Mouse (Mus musculus) neural tube, embryonic 15.5 days (tissue): ENCODE measurements around the gene Atg4d. TPM values are rescaled to one million over a fixed set of nuclear protein-coding genes. Genes with fewer than 3 reads are reported as not detected.

Experiments used
- ATAC-seq: fragments of 200-750 bp; cut with Nextera tagmentation; 2 replicates; pipeline ENCODE4 v1.8.0; 2017; ENCODE audit warnings: mild to moderate bottlenecking, moderate TSS enrichment, moderate library complexity; ENCODE audit not compliant: low FRiP score
- H3K27ac ChIP-seq: fragments of 300-500 bp; sonication (generic); replicated peaks from 2 replicates; pipeline ENCODE4 v1.5.1; 2015; ENCODE audit warnings: mild to moderate bottlenecking, inconsistent platforms
- H3K27me3 ChIP-seq: fragments of 300-500 bp; sonication (generic); replicated peaks from 2 replicates; pipeline ENCODE4 v1.6.1; 2015; ENCODE audit warnings: inconsistent platforms
- H3K36me3 ChIP-seq: fragments of 300-500 bp; sonication (generic); 2 replicates; pipeline ENCODE4 v1.6.1; 2015; ENCODE audit warnings: inconsistent platforms
- H3K4me1 ChIP-seq: fragments of 300-500 bp; sonication (generic); 2 replicates; pipeline ENCODE4 v1.6.1; 2015; ENCODE audit warnings: inconsistent platforms
- H3K4me2 ChIP-seq: fragments of 300-500 bp; sonication (generic); 2 replicates; pipeline ENCODE4 v1.6.1; 2015; ENCODE audit warnings: inconsistent platforms, mild to moderate bottlenecking, moderate library complexity
- H3K4me3 ChIP-seq: fragments of 300-500 bp; sonication (generic); replicated peaks from 2 replicates; pipeline ENCODE4 v1.5.1; 2015; ENCODE audit warnings: mild to moderate bottlenecking, inconsistent platforms
- H3K9ac ChIP-seq: fragments of 300-500 bp; sonication (generic); replicated peaks from 2 replicates; pipeline ENCODE4 v1.6.1; 2015; ENCODE audit warnings: mild to moderate bottlenecking, inconsistent platforms
- H3K9me3 ChIP-seq: fragments of 300-500 bp; sonication (generic); replicated peaks from 2 replicates; pipeline ENCODE4 v1.6.1; 2016; ENCODE audit warnings: inconsistent platforms
- WGBS: fragments of 180-500 bp; shearing (Covaris S2); methylation state at CpG from one replicate; pipeline ENCODE4 v1.1.7; 2015; ENCODE audit warnings: mixed read lengths; 5-methylcytosine and 5-hydroxymethylcytosine counted together
- polyA plus RNA-seq: library from polyadenylated mRNA; unstranded; fragments of >200 nt; fragmentation: Nextera tagmentation; extraction: Ambion mirVana; gene quantifications from 2 replicates; pipeline ENCODE4 v1.2.1, GENCODE M21; 2015

Gene Atg4d
- polyA plus RNA-seq, 1 experiment from 2014 or later: 52.4 TPM

GRCm38 (mm10) chr9:21231551-21231950 lies 33.5 kb upstream of the Atg4d start:
- no peak for ATAC-seq
- Histone ChIP-seq H3K9ac (no peak overlapping the region), H3K4me1 (peaks cover 31% of the 10 kb centered on the region), H3K27me3 (no peaks in the 10 kb centered on the region), H3K4me2 (no peak overlapping the region), H3K9me3 (no peaks in the 10 kb centered on the region), H3K36me3 (peaks cover 37% of the 10 kb centered on the region), H3K4me3 (no peak overlapping the region), H3K27ac (no peak overlapping the region)
- 54% methylated on average over 23 of the region's 23 CpGs for WGBS

GRCm38 (mm10) chr9:21232867-21233266 lies 32.2 kb upstream of the Atg4d start:
- no peak overlapping the region for H3K27ac ChIP-seq
- H3K4me1 ChIP-seq: peaks cover 33% of the 10 kb centered on the region
- no peaks in the 10 kb centered on the region for H3K9me3 ChIP-seq
- H3K4me2 ChIP-seq: no peak overlapping the region
- H3K36me3 ChIP-seq: peaks cover 37% of the 10 kb centered on the region
- ATAC-seq: no peak
- no peak overlapping the region for H3K4me3 ChIP-seq
- no peak overlapping the region for H3K9ac ChIP-seq
- 93% methylated on average over 5 of the region's 5 CpGs for WGBS
- H3K27me3 ChIP-seq: no peaks in the 10 kb centered on the region

GRCm38 (mm10) chr9:21233366-21233765 lies 31.7 kb upstream of the Atg4d start:
- Histone ChIP-seq H3K36me3 (peaks cover 37% of the 10 kb centered on the region), H3K27ac (no peak overlapping the region), H3K27me3 (no peaks in the 10 kb centered on the region), H3K4me2 (no peak overlapping the region), H3K4me3 (no peak overlapping the region), H3K4me1 (peaks cover 33% of the 10 kb centered on the region), H3K9ac (no peak overlapping the region), H3K9me3 (no peaks in the 10 kb centered on the region)
- WGBS: 84% methylated on average over 29 of the region's 29 CpGs
- ATAC-seq: no peak

GRCm38 (mm10) chr9:21233805-21234204 lies 31.3 kb upstream of the Atg4d start:
- Histone ChIP-seq H3K9me3 (no peaks in the 10 kb centered on the region), H3K4me1 (peaks cover 33% of the 10 kb centered on the region), H3K4me2 (no peak overlapping the region), H3K4me3 (no peak overlapping the region), H3K9ac (no peak overlapping the region), H3K27me3 (no peaks in the 10 kb centered on the region), H3K27ac (no peak overlapping the region), H3K36me3 (peaks cover 37% of the 10 kb centered on the region)
- ATAC-seq: no peak
- 83% methylated on average over 28 of the region's 28 CpGs for WGBS

GRCm38 (mm10) chr9:21235341-21235740 lies 29.8 kb upstream of the Atg4d start:
- H3K27ac ChIP-seq: no peak overlapping the region
- peaks cover 40% of the 10 kb centered on the region for H3K4me1 ChIP-seq
- peaks cover 23% of the 10 kb centered on the region for H3K36me3 ChIP-seq
- no peaks in the 10 kb centered on the region for H3K27me3 ChIP-seq
- no peak overlapping the region for H3K4me3 ChIP-seq
- 88% methylated on average over 4 of the region's 4 CpGs for WGBS
- no peak overlapping the region for H3K9ac ChIP-seq
- H3K9me3 ChIP-seq: no peaks in the 10 kb centered on the region
- no peak overlapping the region for H3K4me2 ChIP-seq
- no peak for ATAC-seq

GRCm38 (mm10) chr9:21236991-21237367 lies 28.1 kb upstream of the Atg4d start:
- Histone ChIP-seq H3K4me3 (peak overlapping the region; percentile 89), H3K9ac (peak overlapping the region; percentile 92; the same call in 1 of the 2 replicates), H3K27ac (peak overlapping the region; percentile 93), H3K4me1 (peaks cover 47% of the 10 kb centered on the region), H3K4me2 (peak overlapping the region; percentile 64), H3K27me3 (peaks cover under 1% of the 10 kb centered on the region; the same call in 1 of the 2 replicates), H3K9me3 (no peaks in the 10 kb centered on the region), H3K36me3 (peaks cover 19% of the 10 kb centered on the region)
- whole genome bisulfite sequencing: 76% methylated on average over 25 of the region's 25 CpGs
- ATAC-seq: no peak

- H3K27ac ChIP-seq: peak overlapping the region; percentile 93
- peak overlapping the region; percentile 92 for H3K9ac ChIP-seq
- no peaks in the 10 kb centered on the region for H3K9me3 ChIP-seq
- H3K4me3 ChIP-seq: peak overlapping the region; percentile 89
- 23% methylated on average over 19 of the region's 19 CpGs for WGBS
- peaks cover 19% of the 10 kb centered on the region for H3K36me3 ChIP-seq
- 0 out of 2 replicates have a peak, but pooled peaks have one; percentile 24 for ATAC-seq
- peaks cover 4% of the 10 kb centered on the region; the same call in 1 of the 2 replicates for H3K27me3 ChIP-seq
- H3K4me1 ChIP-seq: peaks cover 47% of the 10 kb centered on the region
- peak overlapping the region; percentile 64 for H3K4me2 ChIP-seq
These were observed 27.6 kb upstream of the Atg4d start for GRCm38 (mm10) chr9:21237368-21238003.

GRCm38 (mm10) chr9:21238004-21238732 lies 26.9 kb upstream of the Atg4d start:
- Histone ChIP-seq H3K27me3 (peaks cover 9% of the 10 kb centered on the region), H3K4me3 (peak overlapping the region; percentile 89), H3K9me3 (no peaks in the 10 kb centered on the region), H3K27ac (peak overlapping the region; percentile 93), H3K4me2 (peak overlapping the region; percentile 64), H3K36me3 (peaks cover 14% of the 10 kb centered on the region), H3K9ac (peak overlapping the region; percentile 92), H3K4me1 (peaks cover 48% of the 10 kb centered on the region)
- WGBS: under 1% methylated on average over 31 of the region's 31 CpGs
- peak; percentile 14 for ATAC-seq

- under 1% methylated on average over 90 of the region's 90 CpGs for WGBS
- peaks cover 55% of the 10 kb centered on the region for H3K4me1 ChIP-seq
- H3K36me3 ChIP-seq: peaks cover 6% of the 10 kb centered on the region
These were observed 26.2 kb upstream of the Atg4d start, which contains the start of gene Keap1 for GRCm38 (mm10) chr9:21238733-21239464. Gene Keap1, minus strand, starts transcription at chr9:21239361.

GRCm38 (mm10) chr9:21239465-21239848 lies 25.6 kb upstream of the Atg4d start:
- peaks cover 61% of the 10 kb centered on the region for H3K4me1 ChIP-seq
- H3K4me3 ChIP-seq: peak overlapping the region; percentile 89
- ATAC-seq: no peak
- H3K4me2 ChIP-seq: peak overlapping the region; percentile 64
- H3K9ac ChIP-seq: peak overlapping the region; percentile 92
- H3K27ac ChIP-seq: peak overlapping the region; percentile 93; the same call in 1 of the 2 replicates
- 27% methylated on average over 4 of the region's 4 CpGs for WGBS
- H3K36me3 ChIP-seq: peaks cover 6% of the 10 kb centered on the region; the same call in 1 of the 2 replicates
- H3K9me3 ChIP-seq: no peaks in the 10 kb centered on the region
- H3K27me3 ChIP-seq: peaks cover 21% of the 10 kb centered on the region

More at GRCm38 (mm10) chr9:21238733-21239464, 26.2 kb upstream of the Atg4d start, which contains the start of gene Keap1:
- H3K27me3 ChIP-seq: peaks cover 17% of the 10 kb centered on the region
- H3K9me3 ChIP-seq: no peaks in the 10 kb centered on the region
- H3K9ac ChIP-seq: peak within 1 kb of the TSS; percentile 92
- ATAC-seq: peak; percentile 87
- peak within 1 kb of the TSS; percentile 89 for H3K4me3 ChIP-seq
- peak within 1 kb of the TSS; percentile 64 for H3K4me2 ChIP-seq
- peak within 1 kb of the TSS; percentile 93 for H3K27ac ChIP-seq

- H3K27me3 ChIP-seq: peaks cover 40% of the 10 kb centered on the region
- H3K9me3 ChIP-seq: no peaks in the 10 kb centered on the region
- H3K4me1 ChIP-seq: peaks cover 57% of the 10 kb centered on the region
- H3K4me2 ChIP-seq: 0 out of 2 replicates have a peak overlapping the region, but pooled peaks have one; percentile 13
- H3K36me3 ChIP-seq: no peaks in the 10 kb centered on the region
- no peak for ATAC-seq
- no peak overlapping the region for H3K4me3 ChIP-seq
- H3K9ac ChIP-seq: no peak overlapping the region
- WGBS: 8% methylated on average over 11 of the region's 11 CpGs
- H3K27ac ChIP-seq: no peak overlapping the region
These were observed 23.8 kb upstream of the Atg4d start for GRCm38 (mm10) chr9:21241343-21241742.
